Mouse (Mus musculus): ENCODE measurements at regions not wholly inside any gene's neighbourhood (a gene's known extent, or its start where the extent isn't known, plus 50 kb on each side); places are given as distances from the start of the nearest gene placed in this dataset.

- H3K4me1 ChIP-seq (ENCODE audit: control insufficient read depth, insufficient read depth, low read length), result no peaks in the 10 kb centered on the region
- no peak overlapping the region for H3K4me3 ChIP-seq (ENCODE audit: insufficient read depth, low read length)
- TF ChIP-seq POLR2A (IDR thresholded peaks at IDR 0.05; ENCODE audit: borderline replicate concordance, low read depth, low read length) (no peak), CTCF (IDR thresholded peaks at IDR 0.05; ENCODE audit: low read depth, low read length) (no peak)
- no peak overlapping the region for H3K27ac ChIP-seq (ENCODE audit: insufficient read depth, low read depth, low read length)
Observed at GRCm38 (mm10) chr1:77869174-77869573, 327.8 kb downstream of the Pax3 start.

GRCm38 (mm10) chr1:77859931-77860330 is 337.0 kb downstream of the Pax3 start:
- Histone ChIP-seq H3K4me1 (ENCODE audit: control insufficient read depth, insufficient read depth, low read length) (no peaks in the 10 kb centered on the region), H3K4me3 (ENCODE audit: insufficient read depth, low read length) (no peak overlapping the region), H3K27ac (ENCODE audit: insufficient read depth, low read depth, low read length) (no peak overlapping the region)
- no peak for TF ChIP-seq CTCF (IDR thresholded peaks at IDR 0.05; ENCODE audit: low read depth, low read length)
- no peak for TF ChIP-seq POLR2A (IDR thresholded peaks at IDR 0.05; ENCODE audit: borderline replicate concordance, low read depth, low read length)

GRCm38 (mm10) chr1:77854366-77854765 is 339.5 kb upstream of the Epha4 start:
- no peak for TF ChIP-seq CTCF (IDR thresholded peaks at IDR 0.05; ENCODE audit: low read depth, low read length)
- no peak for TF ChIP-seq POLR2A (IDR thresholded peaks at IDR 0.05; ENCODE audit: borderline replicate concordance, low read depth, low read length)
- Histone ChIP-seq H3K4me3 (ENCODE audit: insufficient read depth, low read length) (no peak overlapping the region), H3K4me1 (ENCODE audit: control insufficient read depth, insufficient read depth, low read length) (no peaks in the 10 kb centered on the region), H3K27ac (ENCODE audit: insufficient read depth, low read depth, low read length) (no peak overlapping the region)

- Histone ChIP-seq H3K27ac (ENCODE audit: insufficient read depth, low read depth, low read length) (no peak overlapping the region), H3K4me1 (ENCODE audit: control insufficient read depth, insufficient read depth, low read length) (no peaks in the 10 kb centered on the region), H3K4me3 (ENCODE audit: insufficient read depth, low read length) (no peak overlapping the region)
- TF ChIP-seq CTCF (IDR thresholded peaks at IDR 0.05; ENCODE audit: low read depth, low read length), result no peak
- no peak for TF ChIP-seq POLR2A (IDR thresholded peaks at IDR 0.05; ENCODE audit: borderline replicate concordance, low read depth, low read length)
Observed at GRCm38 (mm10) chr1:77847766-77848615, 333.1 kb upstream of the Epha4 start.

- Histone ChIP-seq H3K4me3 (ENCODE audit: insufficient read depth, low read length) (no peak overlapping the region), H3K27ac (ENCODE audit: insufficient read depth, low read depth, low read length) (no peak overlapping the region), H3K4me1 (ENCODE audit: control insufficient read depth, insufficient read depth, low read length) (no peaks in the 10 kb centered on the region)
- TF ChIP-seq POLR2A (IDR thresholded peaks at IDR 0.05; ENCODE audit: borderline replicate concordance, low read depth, low read length), result no peak
- TF ChIP-seq CTCF (IDR thresholded peaks at IDR 0.05; ENCODE audit: low read depth, low read length), result no peak
Observed at GRCm38 (mm10) chr1:77846039-77846727, 331.3 kb upstream of the Epha4 start.

GRCm38 (mm10) chr1:77840672-77841071 is 325.8 kb upstream of the Epha4 start:
- no peak for TF ChIP-seq CTCF (IDR thresholded peaks at IDR 0.05; ENCODE audit: low read depth, low read length)
- TF ChIP-seq POLR2A (IDR thresholded peaks at IDR 0.05; ENCODE audit: borderline replicate concordance, low read depth, low read length), result no peak
- no peaks in the 10 kb centered on the region for H3K4me1 ChIP-seq (ENCODE audit: control insufficient read depth, insufficient read depth, low read length)
- no peak overlapping the region for H3K4me3 ChIP-seq (ENCODE audit: insufficient read depth, low read length)
- no peak overlapping the region for H3K27ac ChIP-seq (ENCODE audit: insufficient read depth, low read depth, low read length)

- Histone ChIP-seq H3K4me1 (ENCODE audit: control insufficient read depth, insufficient read depth, low read length) (peaks cover 14% of the 10 kb centered on the region), H3K27ac (ENCODE audit: insufficient read depth, low read depth, low read length) (peak overlapping the region; percentile 28; the same call in 1 of the 2 replicates), H3K4me3 (ENCODE audit: insufficient read depth, low read length) (no peak overlapping the region)
- TF ChIP-seq CTCF (IDR thresholded peaks at IDR 0.05; ENCODE audit: low read depth, low read length) (no peak), POLR2A (IDR thresholded peaks at IDR 0.05; ENCODE audit: borderline replicate concordance, low read depth, low read length) (no peak)
Observed at GRCm38 (mm10) chr1:77832174-77832573, 317.3 kb upstream of the Epha4 start.

GRCm38 (mm10) chr1:77824716-77825387 is 310.0 kb upstream of the Epha4 start:
- H3K27ac ChIP-seq (ENCODE audit: insufficient read depth, low read depth, low read length), result no peak overlapping the region
- peaks cover 9% of the 10 kb centered on the region; the same call in 1 of the 2 replicates for H3K4me1 ChIP-seq (ENCODE audit: control insufficient read depth, insufficient read depth, low read length)
- TF ChIP-seq CTCF (IDR thresholded peaks at IDR 0.05; ENCODE audit: low read depth, low read length) (no peak), POLR2A (IDR thresholded peaks at IDR 0.05; ENCODE audit: borderline replicate concordance, low read depth, low read length) (no peak)
- no peak overlapping the region for H3K4me3 ChIP-seq (ENCODE audit: insufficient read depth, low read length)

GRCm38 (mm10) chr1:77823801-77824687 is 309.2 kb upstream of the Epha4 start:
- peaks cover 9% of the 10 kb centered on the region; the same call in 1 of the 2 replicates for H3K4me1 ChIP-seq (ENCODE audit: control insufficient read depth, insufficient read depth, low read length)
- TF ChIP-seq CTCF (IDR thresholded peaks at IDR 0.05; ENCODE audit: low read depth, low read length) (no peak), POLR2A (IDR thresholded peaks at IDR 0.05; ENCODE audit: borderline replicate concordance, low read depth, low read length) (no peak)
- H3K27ac ChIP-seq (ENCODE audit: insufficient read depth, low read depth, low read length), result no peak overlapping the region
- no peak overlapping the region for H3K4me3 ChIP-seq (ENCODE audit: insufficient read depth, low read length)

All from bone marrow macrophage, adult 2 months (primary cell).